Mouse (Mus musculus): Measurements from ENCODE around the gene Auts2. TPM values are rescaled to one million over a fixed set of nuclear protein-coding genes. Genes with fewer than 3 reads are reported as not detected.

Gene Auts2
- polyA plus RNA-seq, 1 experiment from 2014 or later: 90.6 TPM

DNA sequence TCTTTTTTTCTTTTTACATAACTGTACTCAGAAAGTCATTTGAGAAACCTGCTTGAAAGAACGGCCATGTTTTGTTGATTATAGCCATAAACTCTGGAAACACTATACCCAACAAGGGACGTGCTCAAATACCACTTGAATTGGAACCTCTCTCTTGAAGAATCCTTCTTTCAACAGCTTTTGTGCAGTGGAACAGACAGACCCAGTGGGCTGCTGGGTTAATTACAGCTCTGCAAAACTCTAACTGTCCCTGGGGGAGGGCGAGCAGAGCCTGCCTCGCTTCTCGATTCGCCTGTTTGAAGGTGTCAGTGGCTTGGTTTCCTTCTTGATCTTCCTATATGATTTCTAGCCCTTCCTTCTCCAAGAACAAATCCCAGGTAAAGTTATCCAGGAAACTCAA lies 805.7 kb downstream of the Auts2 start:
- 74% methylated on average over 6 of the region's 6 CpGs for WGBS
- H3K27ac ChIP-seq: no peak overlapping the region
- H3K27me3 ChIP-seq: no peaks in the 10 kb centered on the region
- H3K9ac ChIP-seq: no peak overlapping the region
- no peak overlapping the region for H3K4me3 ChIP-seq
- H3K4me2 ChIP-seq (replicated peaks): no peak overlapping the region
- ATAC-seq (ENCODE audit: low FRiP score): no peak
- H3K4me1 ChIP-seq: peaks cover 24% of the 10 kb centered on the region
- H3K36me3 ChIP-seq: no peaks in the 10 kb centered on the region
- H3K9me3 ChIP-seq (replicated peaks): no peaks in the 10 kb centered on the region

DNA sequence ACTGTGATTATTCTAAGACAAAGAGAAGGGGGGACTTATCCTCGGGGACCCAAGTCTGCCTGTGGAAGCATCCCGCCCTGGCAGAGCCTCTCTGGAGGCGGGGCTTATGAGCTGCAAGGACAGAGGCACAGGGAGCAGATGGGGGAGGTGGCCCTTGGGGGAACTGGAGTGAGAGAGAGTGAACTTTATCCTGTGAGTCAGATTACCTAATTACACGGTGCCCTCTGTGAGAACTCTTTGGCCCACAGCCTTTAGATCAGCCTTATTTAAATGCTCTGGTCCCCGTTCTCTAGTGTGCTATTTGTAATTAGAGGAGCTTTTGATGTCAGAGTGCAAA lies 809.9 kb downstream of the Auts2 start:
- H3K27me3 ChIP-seq: no peaks in the 10 kb centered on the region
- no peaks in the 10 kb centered on the region for H3K36me3 ChIP-seq
- H3K4me1 ChIP-seq: peaks cover 17% of the 10 kb centered on the region
- no peak overlapping the region for H3K9ac ChIP-seq
- 6% methylated on average over 5 of the region's 5 CpGs for WGBS
- ATAC-seq (ENCODE audit: low FRiP score): peak; percentile 56; the same call in 1 of the 2 replicates
- no peak overlapping the region for H3K4me3 ChIP-seq
- no peak overlapping the region for H3K27ac ChIP-seq
- no peaks in the 10 kb centered on the region for H3K9me3 ChIP-seq (replicated peaks)
- no peak overlapping the region for H3K4me2 ChIP-seq (replicated peaks)

DNA sequence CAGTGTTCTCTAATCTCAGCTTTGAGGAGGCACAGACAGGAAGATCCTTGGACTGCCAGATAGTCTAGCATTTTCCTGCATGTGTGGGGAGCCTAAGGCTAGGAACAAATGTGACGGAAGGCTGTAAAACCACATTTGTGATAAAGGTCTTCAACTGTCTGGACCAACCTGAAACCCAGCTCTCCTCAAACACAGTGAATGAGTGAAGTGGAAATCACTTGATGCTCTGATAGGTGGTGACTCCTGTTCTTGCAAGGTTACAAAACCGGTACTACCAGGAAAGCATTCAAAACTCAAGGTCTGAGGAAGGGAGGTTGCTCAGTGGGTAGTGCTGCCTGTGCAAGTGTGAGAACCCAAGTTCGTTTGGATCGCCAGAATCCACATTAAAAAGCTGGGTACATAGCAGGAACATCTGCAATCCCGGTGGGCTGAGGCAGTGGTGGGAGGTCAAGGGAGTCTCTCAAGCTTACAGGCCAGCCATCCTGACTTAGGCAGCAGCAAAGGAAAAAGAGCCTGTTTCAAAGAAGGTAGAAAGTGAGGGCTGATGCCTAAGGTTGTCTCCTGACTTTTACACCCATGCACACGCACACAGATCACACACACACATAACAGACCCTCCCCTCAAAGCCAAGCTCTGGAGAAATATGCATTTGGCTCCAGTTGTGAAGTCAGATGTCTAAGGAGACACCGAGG lies 810.4 kb downstream of the Auts2 start:
- H3K27ac ChIP-seq: no peak overlapping the region

DNA sequence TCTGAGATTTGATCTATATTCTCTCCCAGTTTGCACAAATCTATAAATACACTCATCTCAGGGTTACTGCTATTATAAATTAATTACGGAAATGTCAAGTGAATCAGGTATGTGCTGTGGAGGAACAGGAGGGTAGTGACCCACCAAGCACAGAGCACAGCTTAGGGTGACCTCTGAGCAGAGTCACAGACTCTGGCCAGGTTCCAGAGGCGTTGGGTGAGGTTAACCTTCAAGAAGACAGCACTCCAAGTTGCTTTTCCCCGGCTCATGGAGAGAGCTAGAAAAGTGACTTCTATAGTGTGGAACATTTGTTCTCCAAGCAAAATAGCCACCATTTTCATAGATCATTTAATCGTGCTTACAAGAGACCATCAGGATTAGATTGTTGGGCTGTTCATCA lies 813.7 kb downstream of the Auts2 start:
- Histone ChIP-seq H3K9me3 (replicated peaks) (no peaks in the 10 kb centered on the region), H3K4me1 (peaks cover 21% of the 10 kb centered on the region), H3K4me2 (replicated peaks) (no peak overlapping the region), H3K36me3 (no peaks in the 10 kb centered on the region), H3K9ac (no peak overlapping the region), H3K27ac (no peak overlapping the region), H3K4me3 (no peak overlapping the region), H3K27me3 (no peaks in the 10 kb centered on the region)
- 84% methylated on average over 4 of the region's 4 CpGs for WGBS
- no peak for ATAC-seq (ENCODE audit: low FRiP score)

More for the DNA sequence above, 810.4 kb downstream of the Auts2 start:
- no peaks in the 10 kb centered on the region for H3K36me3 ChIP-seq
- no peaks in the 10 kb centered on the region for H3K9me3 ChIP-seq (replicated peaks)
- H3K4me2 ChIP-seq (replicated peaks): no peak overlapping the region
- no peak for ATAC-seq (ENCODE audit: low FRiP score)
- no peak overlapping the region for H3K4me3 ChIP-seq
- H3K27me3 ChIP-seq: no peaks in the 10 kb centered on the region
- peaks cover 17% of the 10 kb centered on the region for H3K4me1 ChIP-seq
- H3K9ac ChIP-seq: no peak overlapping the region
- 61% methylated on average over 7 of the region's 7 CpGs for WGBS

DNA sequence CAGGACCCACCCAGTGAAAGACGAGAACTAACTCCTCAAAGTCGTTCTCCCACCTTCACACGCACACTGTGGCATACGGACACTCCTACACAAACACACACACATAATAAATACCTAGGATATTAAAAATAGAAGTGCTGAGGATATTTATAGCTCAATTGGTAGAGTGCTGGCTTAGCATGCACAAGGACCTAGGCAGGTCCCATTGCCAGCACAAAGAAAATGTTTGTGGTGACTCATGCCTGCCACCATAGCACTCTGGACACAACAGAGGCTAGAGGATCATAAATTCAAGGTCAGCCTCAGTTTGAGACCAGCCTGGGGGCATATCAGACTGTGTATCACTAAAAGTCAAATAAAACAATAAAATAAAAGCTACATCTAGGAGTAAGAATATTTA lies 815.2 kb downstream of the Auts2 start:
- 84% methylated on average over 4 of the region's 4 CpGs for WGBS

DNA sequence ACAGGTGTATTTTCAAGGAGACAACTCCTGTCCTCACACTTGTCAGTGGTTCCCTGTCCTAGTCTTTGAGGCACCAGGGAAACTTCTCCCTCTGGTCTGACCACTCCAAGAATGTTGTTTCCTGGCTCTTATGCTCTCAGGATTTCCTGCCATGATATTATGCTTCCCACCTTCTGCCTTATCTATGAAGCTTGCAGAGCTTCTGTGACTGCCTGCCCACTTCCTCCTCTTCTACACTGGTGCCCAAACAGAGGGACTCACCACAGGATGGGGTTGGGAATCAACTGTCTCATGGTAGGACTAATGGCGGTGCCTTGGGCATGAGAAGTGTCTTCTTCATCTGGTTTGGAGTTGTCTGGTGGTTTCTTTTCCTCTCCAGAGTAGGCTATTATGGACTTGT lies 818.6 kb downstream of the Auts2 start:
- peaks cover 19% of the 10 kb centered on the region for H3K4me1 ChIP-seq
- H3K36me3 ChIP-seq: no peaks in the 10 kb centered on the region
- no peak for ATAC-seq (ENCODE audit: low FRiP score)
- no peak overlapping the region for H3K9ac ChIP-seq
- no peaks in the 10 kb centered on the region for H3K27me3 ChIP-seq
- 97% methylated on average over 1 of the region's 1 CpGs for WGBS
- H3K9me3 ChIP-seq (replicated peaks): no peaks in the 10 kb centered on the region
- no peak overlapping the region for H3K4me3 ChIP-seq
- no peak overlapping the region for H3K27ac ChIP-seq
- no peak overlapping the region for H3K4me2 ChIP-seq (replicated peaks)

More for the DNA sequence above, 815.2 kb downstream of the Auts2 start:
- no peak overlapping the region for H3K27ac ChIP-seq
- no peak overlapping the region for H3K4me3 ChIP-seq
- H3K9ac ChIP-seq: no peak overlapping the region
- no peak overlapping the region for H3K4me2 ChIP-seq (replicated peaks)
- H3K36me3 ChIP-seq: no peaks in the 10 kb centered on the region
- no peaks in the 10 kb centered on the region for H3K27me3 ChIP-seq
- no peaks in the 10 kb centered on the region for H3K9me3 ChIP-seq (replicated peaks)
- H3K4me1 ChIP-seq: peaks cover 9% of the 10 kb centered on the region
- ATAC-seq (ENCODE audit: low FRiP score): no peak

DNA sequence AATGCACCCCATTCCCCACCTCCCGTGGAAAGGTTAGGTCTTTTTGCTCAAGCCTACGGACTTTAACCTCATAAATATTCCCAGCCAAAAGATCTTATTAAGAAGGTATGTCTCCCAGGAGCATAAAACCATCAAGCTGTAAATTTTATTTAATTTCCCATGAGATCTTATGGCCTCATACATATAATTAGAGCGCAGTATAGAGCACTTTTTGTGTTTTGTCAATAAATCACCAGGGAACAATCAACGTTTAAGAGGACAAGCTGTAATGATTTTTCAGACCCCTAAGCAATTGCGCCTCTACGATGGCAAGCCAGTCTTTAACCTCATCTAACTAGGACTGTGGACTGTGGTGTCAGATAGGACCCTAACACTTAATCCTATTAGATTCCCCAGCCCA lies 820.4 kb downstream of the Auts2 start:
- peak; percentile 59 for ATAC-seq (ENCODE audit: low FRiP score)
- Histone ChIP-seq H3K9ac (no peak overlapping the region), H3K27me3 (no peaks in the 10 kb centered on the region), H3K36me3 (no peaks in the 10 kb centered on the region), H3K4me3 (no peak overlapping the region), H3K9me3 (replicated peaks) (no peaks in the 10 kb centered on the region), H3K4me2 (replicated peaks) (no peak overlapping the region), H3K27ac (no peak overlapping the region), H3K4me1 (peaks cover 36% of the 10 kb centered on the region)
- WGBS: 48% methylated on average over 6 of the region's 6 CpGs

DNA sequence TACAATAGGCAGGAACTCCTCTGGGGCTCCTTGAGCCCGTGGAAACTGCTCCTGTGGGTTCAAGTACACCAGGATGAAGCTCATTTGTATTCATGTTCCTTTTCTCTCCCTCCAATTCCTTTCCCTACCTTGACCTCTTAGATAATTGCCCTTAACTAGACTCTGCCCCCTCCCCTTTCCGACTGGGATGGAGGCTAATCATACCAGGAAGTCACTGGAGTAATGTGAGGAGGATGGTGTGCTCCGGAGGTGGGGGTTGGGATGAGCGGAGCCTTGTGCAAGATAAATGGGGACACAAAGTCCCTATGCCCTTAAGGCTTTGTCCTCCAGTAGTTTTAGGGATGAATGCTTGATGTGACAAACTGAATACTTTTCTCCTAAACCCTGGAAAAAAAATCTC lies 820.8 kb downstream of the Auts2 start:
- H3K9me3 ChIP-seq (replicated peaks): no peaks in the 10 kb centered on the region
- H3K4me1 ChIP-seq: peaks cover 39% of the 10 kb centered on the region
- ATAC-seq (ENCODE audit: low FRiP score): peak; percentile 63
- 37% methylated on average over 4 of the region's 4 CpGs for WGBS
- H3K27ac ChIP-seq: peak overlapping the region; percentile 52; the same call in 1 of the 2 replicates
- no peaks in the 10 kb centered on the region for H3K36me3 ChIP-seq
- H3K27me3 ChIP-seq: no peaks in the 10 kb centered on the region
- no peak overlapping the region for H3K4me2 ChIP-seq (replicated peaks)
- H3K4me3 ChIP-seq: no peak overlapping the region
- H3K9ac ChIP-seq: no peak overlapping the region

DNA sequence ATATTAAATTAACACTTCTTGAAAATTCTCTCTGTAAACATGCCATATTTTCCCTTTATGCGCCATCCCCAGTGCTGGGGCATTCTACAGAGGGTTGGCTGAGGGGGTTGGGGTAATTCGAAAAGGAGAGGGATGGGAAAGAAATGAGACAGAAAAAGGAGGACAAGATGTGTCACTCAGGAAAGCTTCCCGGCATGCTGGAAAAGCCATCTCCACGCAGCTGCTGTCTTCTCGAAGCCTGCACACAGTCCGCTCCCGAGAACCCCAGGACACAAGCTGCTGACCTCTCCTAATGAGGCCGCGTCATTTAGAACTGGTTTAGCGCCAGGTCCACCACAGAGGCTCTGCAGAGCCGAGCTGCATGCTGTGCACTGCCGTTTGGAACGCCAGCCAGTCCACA lies 825.1 kb downstream of the Auts2 start:
- H3K9ac ChIP-seq: no peak overlapping the region
- peak overlapping the region; percentile 85 for H3K27ac ChIP-seq
- no peak overlapping the region for H3K4me2 ChIP-seq (replicated peaks)
- H3K36me3 ChIP-seq: peaks cover 9% of the 10 kb centered on the region
- no peak overlapping the region for H3K4me3 ChIP-seq
- WGBS: 40% methylated on average over 13 of the region's 13 CpGs
- no peaks in the 10 kb centered on the region for H3K9me3 ChIP-seq (replicated peaks)
- no peaks in the 10 kb centered on the region for H3K27me3 ChIP-seq
- H3K4me1 ChIP-seq: peaks cover 44% of the 10 kb centered on the region
- ATAC-seq (ENCODE audit: low FRiP score): peak; percentile 27

DNA sequence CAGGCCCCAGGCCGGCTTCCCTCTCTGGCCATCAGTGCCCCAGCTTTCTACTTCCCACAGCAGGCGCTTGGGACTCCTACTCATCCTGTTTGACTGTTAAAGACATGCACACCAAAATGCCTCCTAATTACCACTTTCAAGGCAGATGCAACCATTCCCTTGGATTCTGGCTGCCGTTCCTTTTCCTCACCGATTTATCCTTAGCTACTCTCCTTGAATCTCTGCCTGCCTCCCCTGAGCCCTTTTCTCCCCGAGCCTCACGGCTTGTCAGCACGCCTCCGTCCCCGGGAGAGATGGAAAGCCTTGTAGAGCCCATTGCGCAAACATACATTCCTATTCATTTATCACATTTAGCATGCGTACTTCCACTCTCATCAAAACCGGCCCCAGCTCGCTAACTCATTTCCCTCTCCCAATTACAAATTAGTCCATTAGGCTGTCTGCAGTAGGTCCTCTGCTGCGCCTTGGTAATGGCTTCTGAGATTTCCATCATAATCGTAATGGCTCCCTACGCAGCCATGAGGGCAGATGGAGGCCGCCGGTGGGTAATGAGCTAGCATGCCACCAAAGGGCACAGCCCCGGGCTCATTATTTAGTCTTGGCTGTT lies 825.7 kb downstream of the Auts2 start:
- Histone ChIP-seq H3K36me3 (peaks cover 9% of the 10 kb centered on the region), H3K9me3 (replicated peaks) (no peaks in the 10 kb centered on the region), H3K4me3 (no peak overlapping the region), H3K4me2 (replicated peaks) (no peak overlapping the region), H3K9ac (no peak overlapping the region), H3K27ac (peak overlapping the region; percentile 85), H3K4me1 (peaks cover 41% of the 10 kb centered on the region), H3K27me3 (no peaks in the 10 kb centered on the region)
- ATAC-seq (ENCODE audit: low FRiP score): peak; percentile 81
- 53% methylated on average over 19 of the region's 19 CpGs for WGBS

DNA sequence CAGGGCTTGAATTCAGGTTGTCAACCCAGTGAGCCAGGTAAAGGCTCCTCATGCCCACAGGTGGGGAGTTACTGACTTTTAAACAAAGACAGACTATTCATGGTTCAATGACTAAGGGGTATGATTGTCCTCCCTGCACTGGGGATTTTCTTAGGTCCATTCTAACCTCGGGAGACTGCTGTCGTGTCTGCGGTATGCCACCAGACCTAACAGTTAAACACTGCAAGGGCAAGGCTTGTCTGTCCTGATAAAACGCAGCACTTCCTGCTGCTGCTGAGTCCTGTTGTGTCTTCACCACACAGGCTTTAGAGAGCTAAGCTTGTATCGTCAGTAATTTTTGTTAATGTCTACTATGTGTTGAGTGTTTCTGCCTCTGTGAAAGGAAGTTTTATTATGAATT lies 828.2 kb downstream of the Auts2 start:
- Histone ChIP-seq H3K27me3 (no peaks in the 10 kb centered on the region), H3K9ac (no peak overlapping the region), H3K36me3 (peaks cover 9% of the 10 kb centered on the region), H3K4me3 (no peak overlapping the region), H3K4me1 (peaks cover 40% of the 10 kb centered on the region), H3K9me3 (replicated peaks) (no peaks in the 10 kb centered on the region), H3K27ac (no peak overlapping the region), H3K4me2 (replicated peaks) (no peak overlapping the region)
- no peak for ATAC-seq (ENCODE audit: low FRiP score)
- 84% methylated on average over 5 of the region's 5 CpGs for WGBS

DNA sequence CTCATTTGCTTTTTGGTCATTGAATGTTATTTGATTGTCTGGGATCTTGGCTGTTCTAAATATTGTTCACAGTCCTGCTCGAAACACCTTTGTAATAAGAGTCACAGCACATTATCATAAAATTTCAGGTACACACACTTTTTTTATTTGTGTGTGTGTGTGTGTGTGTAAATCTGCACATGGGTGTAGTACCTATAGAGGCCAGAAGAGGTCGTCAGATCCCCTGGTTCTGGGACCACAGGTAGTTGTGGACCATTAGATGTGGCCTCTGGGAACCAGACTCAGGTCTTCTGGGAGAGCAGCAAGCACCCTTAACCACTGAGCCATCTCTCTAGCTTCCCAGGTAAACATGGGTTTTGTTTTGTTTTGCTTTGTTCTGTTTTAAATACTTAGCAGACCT lies 830.7 kb downstream of the Auts2 start:
- Histone ChIP-seq H3K36me3 (peaks cover 9% of the 10 kb centered on the region), H3K9ac (no peak overlapping the region), H3K4me3 (no peak overlapping the region), H3K27ac (no peak overlapping the region), H3K4me2 (replicated peaks) (no peak overlapping the region), H3K4me1 (peaks cover 19% of the 10 kb centered on the region), H3K9me3 (replicated peaks) (no peaks in the 10 kb centered on the region), H3K27me3 (no peaks in the 10 kb centered on the region)
- no peak for ATAC-seq (ENCODE audit: low FRiP score)
- 84% methylated on average over 2 of the region's 2 CpGs for WGBS
